Mouse (Mus musculus) neural tube, embryonic 10.5 days (tissue): ENCODE measurements around the gene Zfp42.

Source experiments
- DNase-seq: peaks from one replicate; pipeline ENCODE4 v3.0.0-alpha.2; 2017; ENCODE audit warnings: low spot score; ENCODE audit errors: extremely low spot score

The Zfp42 gene

DNA sequence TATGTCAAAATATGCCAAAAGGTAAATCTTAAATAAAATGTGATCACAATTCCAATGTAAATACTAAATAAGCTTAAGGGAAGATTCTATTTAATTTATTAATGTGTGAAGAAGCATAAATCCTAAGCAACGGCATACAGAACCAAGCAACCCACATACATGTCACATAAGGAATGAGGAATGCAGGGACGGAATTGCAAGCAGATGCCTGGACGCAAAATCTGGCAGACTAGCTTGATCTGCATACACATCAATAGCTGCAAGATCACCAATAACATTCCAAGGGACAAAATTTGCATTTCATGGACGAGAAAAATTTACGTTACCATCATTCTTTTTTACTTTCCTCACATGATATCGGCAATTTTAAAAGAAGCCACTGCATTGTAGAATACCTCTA lies 51.1 kb downstream of the Zfp42 start:
- no peak for DNase-seq

DNA sequence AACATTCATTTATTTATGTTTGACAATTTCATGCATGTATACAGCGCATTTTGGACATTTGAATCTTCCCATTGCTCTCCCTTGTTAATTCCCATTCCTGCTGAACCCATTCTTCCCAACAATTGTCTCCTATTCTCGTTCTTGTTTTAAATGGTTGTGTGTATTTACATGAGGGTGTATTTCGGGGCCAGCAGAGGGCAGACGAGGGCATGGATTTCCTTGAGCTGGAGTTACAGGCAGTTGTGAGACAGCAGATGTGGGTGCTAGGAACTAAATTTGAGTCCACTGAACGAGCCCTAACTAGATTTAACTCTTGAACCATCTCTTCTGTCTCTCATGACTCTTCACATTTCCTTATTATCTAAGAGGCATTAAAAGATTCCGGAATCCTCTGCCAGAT lies 55.1 kb downstream of the Zfp42 start:
- DNase-seq = no peak

DNA sequence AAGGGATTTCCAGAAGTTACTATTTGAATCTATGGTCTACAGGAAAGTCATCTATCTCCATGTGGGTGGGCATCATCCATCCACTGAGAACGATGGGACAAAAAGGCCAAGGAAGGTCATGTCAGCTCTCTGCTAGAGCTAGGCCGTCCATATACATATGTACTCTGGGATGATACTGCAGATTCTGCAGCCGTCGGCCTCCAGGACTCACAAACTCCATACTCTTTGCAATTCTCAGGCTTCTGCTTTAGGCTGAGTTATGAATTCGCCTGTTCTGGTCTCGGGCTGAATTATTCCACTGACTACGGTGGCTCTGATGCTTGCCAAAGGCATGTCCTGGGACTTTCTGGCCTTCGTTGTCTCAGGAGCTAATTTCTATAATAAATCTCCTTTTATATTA lies 58.1 kb downstream of the Zfp42 start:
- DNase-seq = no peak
